Mouse (Mus musculus): ENCODE measurements around the gene Nebl. TPM values are rescaled to one million over a fixed set of nuclear protein-coding genes. Genes with fewer than 3 reads are reported as not detected.

Nebl gene
- polyA plus RNA-seq, 1 experiment: 0.08 TPM

DNA sequence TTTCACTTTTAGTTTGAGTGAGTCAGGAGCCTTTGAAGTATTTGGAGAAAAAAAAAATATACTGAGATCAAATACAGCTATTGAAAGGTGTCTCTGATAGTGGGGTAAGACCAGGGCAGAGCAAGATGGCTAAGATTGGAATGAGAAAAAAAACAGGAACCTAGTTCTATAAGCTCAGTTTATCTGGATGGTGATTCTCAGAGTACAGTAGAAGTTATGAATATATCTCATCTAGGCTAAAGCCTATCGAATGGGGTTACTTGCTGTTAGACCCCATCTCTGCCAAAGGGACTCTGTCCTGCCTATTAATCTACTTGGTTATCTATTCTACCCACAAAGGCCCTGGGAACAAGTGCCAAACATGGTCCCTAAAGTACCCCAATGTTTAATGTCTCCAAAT, 369.1 kb downstream of the Nebl start:
- Histone ChIP-seq H3K27me3 (ENCODE audit: control insufficient read depth, insufficient read depth, insufficient read length) (no peaks in the 10 kb centered on the region), H3ac (ENCODE audit: control insufficient read depth, insufficient read length) (no peak overlapping the region), H3K36me3 (ENCODE audit: control insufficient read depth, insufficient read depth) (no peaks in the 10 kb centered on the region), H3K4me3 (no peak overlapping the region), H3K4me2 (ENCODE audit: low read depth) (no peak overlapping the region), H3K79me2 (ENCODE audit: control insufficient read depth, insufficient read depth) (no peaks in the 10 kb centered on the region)
- TF ChIP-seq SRF (IDR thresholded peaks at IDR 0.05; ENCODE audit: control insufficient read depth, insufficient read length, low read depth) (no peak), CEBPB (IDR thresholded peaks at IDR 0.05; ENCODE audit: insufficient read depth, poor library complexity, severe bottlenecking) (no peak), MYOD1 (IDR thresholded peaks at IDR 0.05; ENCODE audit: control insufficient read depth in 1 of 3, insufficient read length in 2 of 3, low read depth in 2 of 3) (no peak), USF1 (IDR thresholded peaks at IDR 0.05; ENCODE audit: low read depth) (no peak), E2F4 (IDR thresholded peaks at IDR 0.05; ENCODE audit: insufficient read depth) (no peak), TCF12 (IDR thresholded peaks at IDR 0.05; ENCODE audit: insufficient read depth, poor library complexity, severe bottlenecking) (no peak), POLR2A (IDR thresholded peaks at IDR 0.05; ENCODE audit: insufficient read length, low read depth) (no peak), POLR2AphosphoS2 (IDR thresholded peaks at IDR 0.05; ENCODE audit: insufficient read length, low read depth) (no peak), MAX (IDR thresholded peaks at IDR 0.05; ENCODE audit: low read depth) (no peak), TCF3 (IDR thresholded peaks at IDR 0.05; ENCODE audit: insufficient read length, low read depth) (no peak), REST (IDR thresholded peaks at IDR 0.05; ENCODE audit: insufficient read depth, insufficient read length) (no peak), MYOG (IDR thresholded peaks at IDR 0.05; ENCODE audit: control insufficient read depth in 1 of 3, insufficient read depth in 1 of 3, insufficient read length in 2 of 3, low read depth in 2 of 3) (no peak)

DNA sequence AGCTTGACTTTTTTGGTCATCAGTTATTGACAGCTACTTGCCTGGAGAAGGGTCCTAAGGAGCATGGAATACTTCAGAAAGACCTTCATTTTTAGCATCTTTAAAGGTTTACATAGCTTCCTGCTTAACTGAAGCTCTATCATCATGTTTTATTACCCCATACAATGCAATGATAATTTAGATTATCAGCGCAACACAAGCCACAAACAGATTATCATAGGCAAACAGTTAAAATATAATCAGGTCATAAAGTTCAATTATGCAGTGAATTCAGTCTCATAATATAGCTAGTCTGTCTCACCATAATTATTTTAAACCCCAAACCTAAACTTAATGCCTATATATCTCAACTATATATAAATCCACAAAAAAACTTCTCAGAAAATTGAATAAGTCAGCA, 386.6 kb downstream of the Nebl start:
- Histone ChIP-seq H3K79me2 (ENCODE audit: control insufficient read depth, insufficient read depth) (no peaks in the 10 kb centered on the region), H3ac (ENCODE audit: control insufficient read depth, insufficient read length) (no peak overlapping the region), H3K27me3 (ENCODE audit: control insufficient read depth, insufficient read depth, insufficient read length) (no peaks in the 10 kb centered on the region), H3K4me3 (no peak overlapping the region), H3K4me2 (ENCODE audit: low read depth) (no peak overlapping the region), H3K36me3 (ENCODE audit: control insufficient read depth, insufficient read depth) (no peaks in the 10 kb centered on the region)
- TF ChIP-seq TCF3 (IDR thresholded peaks at IDR 0.05; ENCODE audit: insufficient read length, low read depth) (no peak), SRF (IDR thresholded peaks at IDR 0.05; ENCODE audit: control insufficient read depth, insufficient read length, low read depth) (no peak), CEBPB (IDR thresholded peaks at IDR 0.05; ENCODE audit: insufficient read depth, poor library complexity, severe bottlenecking) (no peak), REST (IDR thresholded peaks at IDR 0.05; ENCODE audit: insufficient read depth, insufficient read length) (no peak), MYOD1 (IDR thresholded peaks at IDR 0.05; ENCODE audit: control insufficient read depth in 1 of 3, insufficient read length in 2 of 3, low read depth in 2 of 3) (no peak), MYOG (IDR thresholded peaks at IDR 0.05; ENCODE audit: control insufficient read depth in 1 of 3, insufficient read depth in 1 of 3, insufficient read length in 2 of 3, low read depth in 2 of 3) (no peak), POLR2AphosphoS2 (IDR thresholded peaks at IDR 0.05; ENCODE audit: insufficient read length, low read depth) (no peak), MAX (IDR thresholded peaks at IDR 0.05; ENCODE audit: low read depth) (no peak), POLR2A (IDR thresholded peaks at IDR 0.05; ENCODE audit: insufficient read length, low read depth) (no peak), E2F4 (IDR thresholded peaks at IDR 0.05; ENCODE audit: insufficient read depth) (no peak)

DNA sequence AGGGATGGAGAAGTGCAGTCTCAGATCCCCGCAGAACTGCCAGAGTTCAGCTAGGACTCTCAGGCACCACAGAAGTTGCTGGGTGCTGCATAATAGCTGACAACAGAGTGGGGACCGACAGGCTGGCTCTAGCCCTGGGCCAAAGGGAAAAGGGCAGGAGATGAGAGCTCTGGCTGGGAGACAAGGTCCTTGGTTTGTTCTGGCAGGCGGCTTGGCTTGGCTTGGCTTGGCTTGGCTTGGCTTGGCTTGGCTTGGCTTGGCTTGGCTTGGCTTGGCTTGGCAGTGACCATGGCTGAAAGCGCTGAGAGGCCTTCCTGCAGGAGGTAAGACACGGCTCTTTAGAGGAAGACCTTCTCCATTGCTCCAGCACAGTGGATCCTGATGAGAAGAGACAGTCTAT, 395.8 kb downstream of the Nebl start:
- H3ac ChIP-seq (ENCODE audit: control insufficient read depth, insufficient read length): no peak overlapping the region
- H3K36me3 ChIP-seq (ENCODE audit: control insufficient read depth, insufficient read depth): no peaks in the 10 kb centered on the region
- no peaks in the 10 kb centered on the region for H3K27me3 ChIP-seq (ENCODE audit: control insufficient read depth, insufficient read depth, insufficient read length)
- no peaks in the 10 kb centered on the region for H3K79me2 ChIP-seq (ENCODE audit: control insufficient read depth, insufficient read depth)
- TF ChIP-seq MAX (IDR thresholded peaks at IDR 0.05; ENCODE audit: low read depth): no peak
- TF ChIP-seq TCF3 (IDR thresholded peaks at IDR 0.05; ENCODE audit: insufficient read length, low read depth): no peak
- TF ChIP-seq CEBPB (IDR thresholded peaks at IDR 0.05; ENCODE audit: insufficient read depth, poor library complexity, severe bottlenecking): no peak
- no peak for TF ChIP-seq POLR2A (IDR thresholded peaks at IDR 0.05; ENCODE audit: insufficient read length, low read depth)
- TF ChIP-seq E2F4 (IDR thresholded peaks at IDR 0.05; ENCODE audit: insufficient read depth): no peak
- TF ChIP-seq MYOD1 (IDR thresholded peaks at IDR 0.05; ENCODE audit: control insufficient read depth in 1 of 3, insufficient read length in 2 of 3, low read depth in 2 of 3): no peak
- TF ChIP-seq MYOG (IDR thresholded peaks at IDR 0.05; ENCODE audit: control insufficient read depth in 1 of 3, insufficient read depth in 1 of 3, insufficient read length in 2 of 3, low read depth in 2 of 3): no peak
- TF ChIP-seq TCF12 (IDR thresholded peaks at IDR 0.05; ENCODE audit: insufficient read depth, poor library complexity, severe bottlenecking): no peak
- no peak for TF ChIP-seq SRF (IDR thresholded peaks at IDR 0.05; ENCODE audit: control insufficient read depth, insufficient read length, low read depth)
- no peak for TF ChIP-seq USF1 (IDR thresholded peaks at IDR 0.05; ENCODE audit: low read depth)
- TF ChIP-seq POLR2AphosphoS2 (IDR thresholded peaks at IDR 0.05; ENCODE audit: insufficient read length, low read depth): no peak
- no peak for TF ChIP-seq REST (IDR thresholded peaks at IDR 0.05; ENCODE audit: insufficient read depth, insufficient read length)
- no peak overlapping the region for H3K4me3 ChIP-seq
- no peak overlapping the region for H3K4me2 ChIP-seq (ENCODE audit: low read depth)

DNA sequence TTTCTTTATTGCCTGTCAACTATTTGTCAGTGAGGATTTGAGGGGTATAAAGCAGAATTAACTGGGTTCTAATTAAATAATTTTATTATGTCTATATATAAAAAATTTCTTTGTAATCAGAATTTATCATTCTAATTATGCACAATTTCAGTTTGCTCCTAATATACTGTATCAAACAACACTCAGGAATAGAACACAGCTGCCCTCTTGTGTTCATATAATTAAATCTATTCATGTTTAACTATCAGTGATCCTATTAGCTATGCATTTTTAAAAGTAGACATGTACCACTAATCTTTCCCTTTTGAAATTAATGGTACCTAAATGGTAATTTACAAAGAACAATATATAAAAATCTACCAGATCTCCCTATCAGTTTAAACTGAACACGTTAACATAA, 404.7 kb downstream of the Nebl start:
- Histone ChIP-seq H3ac (ENCODE audit: control insufficient read depth, insufficient read length) (no peak overlapping the region), H3K4me3 (no peak overlapping the region), H3K79me2 (ENCODE audit: control insufficient read depth, insufficient read depth) (no peaks in the 10 kb centered on the region), H3K4me2 (ENCODE audit: low read depth) (no peak overlapping the region), H3K27me3 (ENCODE audit: control insufficient read depth, insufficient read depth, insufficient read length) (no peaks in the 10 kb centered on the region), H3K36me3 (ENCODE audit: control insufficient read depth, insufficient read depth) (no peaks in the 10 kb centered on the region)
- TF ChIP-seq POLR2AphosphoS2 (IDR thresholded peaks at IDR 0.05; ENCODE audit: insufficient read length, low read depth) (no peak), REST (IDR thresholded peaks at IDR 0.05; ENCODE audit: insufficient read depth, insufficient read length) (no peak), E2F4 (IDR thresholded peaks at IDR 0.05; ENCODE audit: insufficient read depth) (no peak), TCF12 (IDR thresholded peaks at IDR 0.05; ENCODE audit: insufficient read depth, poor library complexity, severe bottlenecking) (no peak), MAX (IDR thresholded peaks at IDR 0.05; ENCODE audit: low read depth) (no peak), TCF3 (IDR thresholded peaks at IDR 0.05; ENCODE audit: insufficient read length, low read depth) (no peak), USF1 (IDR thresholded peaks at IDR 0.05; ENCODE audit: low read depth) (no peak), CEBPB (IDR thresholded peaks at IDR 0.05; ENCODE audit: insufficient read depth, poor library complexity, severe bottlenecking) (no peak), MYOD1 (IDR thresholded peaks at IDR 0.05; ENCODE audit: control insufficient read depth in 1 of 3, insufficient read length in 2 of 3, low read depth in 2 of 3) (no peak), POLR2A (IDR thresholded peaks at IDR 0.05; ENCODE audit: insufficient read length, low read depth) (no peak), SRF (IDR thresholded peaks at IDR 0.05; ENCODE audit: control insufficient read depth, insufficient read length, low read depth) (no peak)

All from myocyte (in vitro differentiated cells).